Mouse (Mus musculus) spleen, adult 2 months (tissue): ENCODE data around the gene Nectin2. TPM values are rescaled to one million over a fixed set of nuclear protein-coding genes. Genes with fewer than 3 reads are reported as not detected.

Experiments
- DNase-seq, 2 experiments: peaks; one replicate each; pipeline versions ENCODE4 v3.0.0 to v3.0.0-alpha.2; 2012 to 2021; ENCODE audit warnings: low spot score in 2 of 2, low read depth in 1 of 2
- H3K27ac ChIP-seq: fragments of 200-500 bp; 2 replicates; pipeline ENCODE4 v1.5.1; 2012; ENCODE audit warnings: low read length, inconsistent platforms; ENCODE audit not compliant: insufficient read depth
- H3K27me3 ChIP-seq: fragments of 200-500 bp; 2 replicates; pipeline ENCODE4 v1.6.1; 2012; ENCODE audit warnings: mild to moderate bottlenecking, moderate library complexity, low read length, inconsistent platforms; ENCODE audit not compliant: control insufficient read depth, insufficient read depth
- H3K36me3 ChIP-seq: fragments of 200-500 bp; 2 replicates; pipeline ENCODE4 v1.6.1; 2012; ENCODE audit warnings: mild to moderate bottlenecking, low read length, inconsistent platforms; ENCODE audit not compliant: control insufficient read depth, insufficient read depth
- H3K4me1 ChIP-seq: fragments of 200-500 bp; 2 replicates; pipeline ENCODE4 v1.6.1; 2011; ENCODE audit warnings: inconsistent platforms; ENCODE audit not compliant: control insufficient read depth, insufficient read depth, insufficient read length
- H3K4me3 ChIP-seq: fragments of 200-500 bp; 2 replicates; pipeline ENCODE4 v1.5.1; 2011; ENCODE audit warnings: mild to moderate bottlenecking, inconsistent platforms; ENCODE audit not compliant: insufficient read depth, insufficient read length; ENCODE audit errors: extremely low read depth
- CTCF ChIP-seq: fragments of 200-500 bp; IDR thresholded peaks from 2 replicates; pipeline ENCODE4 v1.5.1; 2011; ENCODE audit warnings: mild to moderate bottlenecking, inconsistent platforms; ENCODE audit not compliant: insufficient read depth, insufficient read length, insufficient replicate concordance; ENCODE audit errors: extremely low read depth
- POLR2A ChIP-seq: fragments of 200-500 bp; IDR thresholded peaks from 2 replicates; pipeline ENCODE4 v1.6.1; 2011; ENCODE audit warnings: low read depth, low read length, inconsistent platforms
- WGBS: fragments of 180-500 bp; shearing (Covaris S2); methylation state at CpG from one replicate; pipeline ENCODE4 v1.1.7; 2018; 5-methylcytosine and 5-hydroxymethylcytosine counted together
- polyA plus RNA-seq: library from polyadenylated mRNA; depleted of rRNA; stranded (reverse); fragments of >200 nt; gene quantifications from 2 replicates; pipeline ENCODE4 v1.2.3, GENCODE M21; 2012

Nectin2 gene
- polyA plus RNA-seq, 1 experiment = 24.4 TPM

- DNase-seq = no peak
- TF ChIP-seq POLR2A (no peak), CTCF (no peak)
- WGBS = 82% methylated on average over 10 of the region's 10 CpGs
- H3K4me3 ChIP-seq = no peak overlapping the region
- H3K36me3 ChIP-seq = peaks cover 10% of the 10 kb centered on the region
- H3K4me1 ChIP-seq = peaks cover 8% of the 10 kb centered on the region
- peak overlapping the region; percentile 18 for H3K27ac ChIP-seq
- no peaks in the 10 kb centered on the region for H3K27me3 ChIP-seq
Observed at GRCm38 (mm10) chr7:19694336-19695212, 55.7 kb downstream of the Nectin2 start.

GRCm38 (mm10) chr7:19693421-19693820, 56.9 kb downstream of the Nectin2 start:
- TF ChIP-seq POLR2A (no peak), CTCF (no peak)
- Histone ChIP-seq H3K4me1 (no peaks in the 10 kb centered on the region; the same call in 1 of the 2 replicates), H3K27me3 (no peaks in the 10 kb centered on the region), H3K27ac (0 out of 2 replicates have a peak overlapping the region, but pooled peaks have one; percentile 8), H3K36me3 (peaks cover 10% of the 10 kb centered on the region), H3K4me3 (no peak overlapping the region)
- no peak for DNase-seq
- WGBS = 36% methylated on average over 10 of the region's 10 CpGs

GRCm38 (mm10) chr7:19691873-19692865, 58.1 kb downstream of the Nectin2 start, which contains the start of gene Apoc1:
TSS of gene Apoc1 (minus strand) at chr7:19692660.
- WGBS = 83% methylated on average over 28 of the region's 28 CpGs
- no peak for DNase-seq
- no peak for TF ChIP-seq POLR2A
- no peak for TF ChIP-seq CTCF
- Histone ChIP-seq H3K27ac (peak within 1 kb of the TSS; percentile 28; the same call in 1 of the 2 replicates), H3K27me3 (no peaks in the 10 kb centered on the region), H3K4me3 (no peak within 1 kb of the TSS), H3K4me1 (no peaks in the 10 kb centered on the region; the same call in 1 of the 2 replicates), H3K36me3 (peaks cover 8% of the 10 kb centered on the region)

GRCm38 (mm10) chr7:19691434-19691833, 58.8 kb downstream of the Nectin2 start:
- Histone ChIP-seq H3K27ac (peak overlapping the region; percentile 28; the same call in 1 of the 2 replicates), H3K4me1 (no peaks in the 10 kb centered on the region; the same call in 1 of the 2 replicates), H3K4me3 (no peak overlapping the region), H3K36me3 (peaks cover under 1% of the 10 kb centered on the region), H3K27me3 (no peaks in the 10 kb centered on the region)
- DNase-seq = no peak
- TF ChIP-seq CTCF (no peak), POLR2A (no peak)
- WGBS = 90% methylated on average over 6 of the region's 6 CpGs

- TF ChIP-seq POLR2A (no peak), CTCF (no peak)
- no peak overlapping the region for H3K27ac ChIP-seq
- H3K36me3 ChIP-seq = no peaks in the 10 kb centered on the region
- no peaks in the 10 kb centered on the region for H3K27me3 ChIP-seq
- 86% methylated on average over 4 of the region's 4 CpGs for WGBS
- peaks cover 2% of the 10 kb centered on the region; the same call in 1 of the 2 replicates for H3K4me1 ChIP-seq
- DNase-seq = no peak
- no peak overlapping the region for H3K4me3 ChIP-seq
Observed at GRCm38 (mm10) chr7:19690845-19691244, 59.4 kb downstream of the Nectin2 start.

DNA sequence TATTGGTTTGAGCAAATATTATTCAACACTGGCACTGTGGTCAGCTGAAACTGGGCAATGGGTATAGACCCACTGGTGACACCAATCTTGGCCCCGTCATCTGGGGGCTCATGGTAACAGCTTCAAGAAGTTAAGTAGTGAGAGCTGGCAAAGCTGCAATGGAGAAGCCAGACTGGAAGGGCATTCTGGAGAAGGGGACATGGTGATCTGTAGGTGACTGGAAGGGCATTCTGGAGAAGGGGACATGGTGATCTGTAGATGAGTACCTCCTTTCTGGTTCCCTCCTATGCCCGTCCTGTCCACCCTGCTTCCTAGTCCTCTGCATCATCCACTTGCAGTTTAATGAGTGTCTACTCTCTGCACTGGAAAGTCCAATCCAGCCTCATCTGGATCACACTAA, 61.7 kb downstream of the Nectin2 start:
- Histone ChIP-seq H3K36me3 (no peaks in the 10 kb centered on the region), H3K4me1 (peaks cover 14% of the 10 kb centered on the region; the same call in 1 of the 2 replicates), H3K4me3 (no peak overlapping the region), H3K27ac (no peak overlapping the region), H3K27me3 (no peaks in the 10 kb centered on the region)
- WGBS = 93% methylated on average over 2 of the region's 2 CpGs
- DNase-seq = no peak
- TF ChIP-seq CTCF (no peak), POLR2A (no peak)
